Mouse (Mus musculus) CH12.LX (cell line): ENCODE measurements around the gene Brd3.

Experiments
- CHD2 ChIP-seq: IDR thresholded peaks from 2 replicates; pipeline ENCODE4 v1.6.1; 2011; ENCODE audit warnings: low read length, improper control_type of control experiment
- CTCF ChIP-seq, 2 experiments: IDR thresholded peaks in 1 of 2; conservative IDR thresholded peaks in 1 of 2; 2 replicates each; pipeline ENCODE4 v1.5.1; 2011 to 2012; ENCODE audit warnings: low read depth in 2 of 2, low read length in 2 of 2, improper control_type of control experiment in 1 of 2, inconsistent platforms in 1 of 2, mild to moderate bottlenecking in 1 of 2, moderate library complexity in 1 of 2
- EP300 ChIP-seq: IDR thresholded peaks from 2 replicates; pipeline ENCODE4 v1.6.1; 2011; ENCODE audit warnings: low read length, improper control_type of control experiment
- MXI1 ChIP-seq: IDR thresholded peaks from 2 replicates; pipeline ENCODE4 v1.6.1; 2011; ENCODE audit warnings: mild to moderate bottlenecking, low read depth, low read length, improper control_type of control experiment
- MYC ChIP-seq: IDR thresholded peaks from 2 replicates; pipeline ENCODE4 v1.6.1; 2011; ENCODE audit warnings: low read depth, mild to moderate bottlenecking, improper control_type of control experiment, low read length
- POLR2A ChIP-seq: IDR thresholded peaks from 2 replicates; pipeline ENCODE4 v1.6.1; 2011; ENCODE audit warnings: low read depth, mild to moderate bottlenecking, improper control_type of control experiment, low read length
- SMC3 ChIP-seq: IDR thresholded peaks from 2 replicates; pipeline ENCODE4 v1.6.1; 2011; ENCODE audit warnings: low read depth, low read length, improper control_type of control experiment

DNA sequence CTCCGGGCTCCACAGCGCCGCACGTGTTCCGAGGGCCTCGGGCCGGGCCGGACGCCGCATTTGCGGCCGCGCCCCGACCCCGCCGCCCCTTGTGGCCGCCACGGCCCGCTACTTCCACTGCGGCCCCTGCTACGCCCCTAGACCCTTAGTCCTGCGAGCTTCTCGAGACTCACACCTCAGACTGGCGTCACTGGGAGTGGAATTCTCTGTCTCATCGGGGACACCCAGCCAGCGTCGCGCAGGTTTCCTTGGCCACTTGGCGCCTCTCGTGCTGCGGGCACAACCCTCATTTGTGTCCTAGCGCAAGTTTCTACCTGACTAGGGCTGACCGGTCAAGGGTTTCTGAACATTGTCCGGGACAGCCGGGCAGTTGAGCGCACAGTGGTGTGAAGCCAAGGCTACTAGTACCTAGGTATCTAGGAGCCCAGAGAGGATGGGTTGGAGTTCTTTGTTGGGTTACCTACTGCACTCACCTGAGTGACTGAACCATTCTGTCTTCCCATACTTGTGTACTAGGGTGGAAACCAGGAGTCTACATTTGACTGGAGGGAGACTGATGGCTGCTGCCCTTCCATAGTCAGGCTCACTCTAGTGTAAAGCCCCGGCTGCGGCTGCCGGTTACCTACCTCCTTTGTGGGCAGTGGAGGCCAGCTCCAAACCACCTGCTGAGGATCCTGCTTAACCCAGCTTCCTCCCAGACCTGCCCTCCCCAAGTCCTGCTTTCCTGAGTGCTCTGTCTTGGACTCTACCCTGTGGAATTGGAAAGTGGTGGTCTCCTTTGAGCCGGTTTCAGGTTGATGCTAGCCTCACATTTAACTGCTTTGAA, 8.1 kb upstream of the Brd3 start:
- TF ChIP-seq CTCF (conservative IDR thresholded peaks at IDR 0.05 in 1 of 2, IDR thresholded peaks at IDR 0.05 in 1 of 2; ENCODE audit: low read depth in 2 of 2, low read length in 2 of 2) (no peak), SMC3 (no peak), POLR2A (no peak), MXI1 (no peak), EP300 (no peak), CHD2 (no peak), MYC (no peak)
